Mouse (Mus musculus) olfactory bulb, adult 2 months (tissue): ENCODE results near the gene Pnck. TPM values are rescaled to one million over a fixed set of nuclear protein-coding genes. Genes with fewer than 3 reads are reported as not detected.
A peak's percentile ranks its signal among the peaks of the same experiment; 100 is the strongest.

ENCODE experiments used
- H3K27ac ChIP-seq: fragments of 200-500 bp; 2 replicates; pipeline ENCODE4 v1.5.1; 2012; ENCODE audit warnings: low read depth, low read length; ENCODE audit not compliant: insufficient read depth
- H3K4me1 ChIP-seq: fragments of 200-500 bp; 2 replicates; pipeline ENCODE4 v1.6.1; 2012; ENCODE audit warnings: low read length; ENCODE audit not compliant: control insufficient read depth, insufficient read depth
- H3K4me3 ChIP-seq: fragments of 200-500 bp; 2 replicates; pipeline ENCODE4 v1.5.1; 2012; ENCODE audit warnings: mild to moderate bottlenecking, low read depth, low read length, moderate library complexity; ENCODE audit not compliant: insufficient read depth
- CTCF ChIP-seq: fragments of 200-500 bp; IDR thresholded peaks from 2 replicates; pipeline ENCODE4 v1.5.1; 2012; ENCODE audit warnings: low read depth, mild to moderate bottlenecking, low read length, moderate library complexity; ENCODE audit not compliant: insufficient read depth
- POLR2A ChIP-seq: fragments of 200-500 bp; IDR thresholded peaks from 2 replicates; pipeline ENCODE4 v1.6.1; 2012; ENCODE audit warnings: mild to moderate bottlenecking, low read depth, low read length, moderate library complexity; ENCODE audit not compliant: insufficient read depth
- WGBS: fragments of 180-500 bp; shearing (Covaris S2); methylation state at CpG from one replicate; pipeline ENCODE4 v1.1.7; 2018; 5-methylcytosine and 5-hydroxymethylcytosine counted together
- polyA plus RNA-seq: library from polyadenylated mRNA; stranded (reverse); fragments of >200 nt; gene quantifications from 2 replicates; pipeline ENCODE4 v1.2.4, GENCODE M21; 2012; ENCODE audit warnings: low replicate concordance; ENCODE audit not compliant: missing spikeins, insufficient read depth, insufficient read length

The Pnck gene
- not detected in 2 replicates for polyA plus RNA-seq

DNA sequence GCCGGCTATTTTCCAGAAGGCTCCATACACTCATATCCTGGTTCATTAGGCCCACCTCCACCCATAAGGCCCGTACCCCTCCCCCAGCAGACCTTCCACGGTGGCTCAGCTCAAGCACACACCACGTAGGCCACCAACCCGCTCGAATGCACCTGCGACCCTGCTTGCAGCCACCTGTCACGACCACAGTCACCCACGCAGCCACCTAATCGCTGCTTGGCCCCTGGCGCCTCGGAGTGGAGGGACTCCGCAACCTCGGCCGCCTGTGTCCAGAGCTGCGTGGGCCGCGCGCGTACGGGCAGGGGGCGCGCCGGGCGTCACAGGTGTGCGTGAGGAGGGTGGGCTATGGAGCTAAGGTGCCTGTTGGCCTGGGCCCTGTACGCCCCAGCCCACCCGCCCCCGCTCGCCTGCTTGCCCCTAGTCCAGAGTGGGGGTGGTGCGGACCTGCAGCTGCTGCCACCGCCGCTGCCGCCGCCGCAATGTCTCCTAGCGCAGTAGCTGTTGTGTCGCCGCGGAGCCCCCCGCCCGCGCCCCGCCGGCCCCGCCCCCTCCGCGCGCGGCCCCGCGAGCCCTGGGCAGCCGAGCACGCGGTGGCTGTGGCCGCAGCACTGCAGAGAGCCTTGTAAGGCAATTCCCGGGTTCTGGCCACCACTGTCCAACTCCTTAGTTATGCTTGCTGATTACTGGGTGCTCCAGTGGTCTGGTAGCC lies at the start of gene Pnck:
Pnck (minus strand) TSS at position 543 of the 709 bp plus-strand sequence.
- H3K4me3 ChIP-seq, result peak within 1 kb of the TSS; percentile 62
- H3K27ac ChIP-seq, result peak within 1 kb of the TSS; percentile 87
- 22% methylated on average over 50 of the region's 57 CpGs for WGBS
- peaks cover 16% of the 10 kb centered on the region for H3K4me1 ChIP-seq
- TF ChIP-seq POLR2A, result no peak
- no peak for TF ChIP-seq CTCF

DNA sequence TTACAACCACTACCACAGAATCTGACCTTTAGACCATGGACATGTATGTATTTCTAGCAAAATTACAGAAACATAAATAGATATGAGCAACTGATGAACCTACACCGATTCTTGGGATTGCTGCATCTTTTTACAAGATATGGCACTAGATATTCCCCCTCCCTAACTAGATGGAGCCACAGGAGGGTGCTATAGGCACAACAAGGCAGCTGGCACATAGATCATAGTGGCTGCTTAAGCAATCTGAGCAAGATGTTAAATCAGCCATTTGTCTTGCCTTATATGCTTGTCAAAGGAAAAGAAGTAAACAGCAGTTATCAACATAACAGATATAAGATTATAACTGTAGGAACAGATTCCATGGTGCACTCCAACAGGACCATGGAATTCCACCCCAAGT lies 40.6 kb upstream of the Pnck start:
- TF ChIP-seq POLR2A (no peak), CTCF (no peak)
- H3K4me3 ChIP-seq, result no peak overlapping the region
- WGBS, result 74% methylated on average over 1 of the region's 1 CpGs
- H3K27ac ChIP-seq, result no peak overlapping the region
- no peaks in the 10 kb centered on the region for H3K4me1 ChIP-seq

DNA sequence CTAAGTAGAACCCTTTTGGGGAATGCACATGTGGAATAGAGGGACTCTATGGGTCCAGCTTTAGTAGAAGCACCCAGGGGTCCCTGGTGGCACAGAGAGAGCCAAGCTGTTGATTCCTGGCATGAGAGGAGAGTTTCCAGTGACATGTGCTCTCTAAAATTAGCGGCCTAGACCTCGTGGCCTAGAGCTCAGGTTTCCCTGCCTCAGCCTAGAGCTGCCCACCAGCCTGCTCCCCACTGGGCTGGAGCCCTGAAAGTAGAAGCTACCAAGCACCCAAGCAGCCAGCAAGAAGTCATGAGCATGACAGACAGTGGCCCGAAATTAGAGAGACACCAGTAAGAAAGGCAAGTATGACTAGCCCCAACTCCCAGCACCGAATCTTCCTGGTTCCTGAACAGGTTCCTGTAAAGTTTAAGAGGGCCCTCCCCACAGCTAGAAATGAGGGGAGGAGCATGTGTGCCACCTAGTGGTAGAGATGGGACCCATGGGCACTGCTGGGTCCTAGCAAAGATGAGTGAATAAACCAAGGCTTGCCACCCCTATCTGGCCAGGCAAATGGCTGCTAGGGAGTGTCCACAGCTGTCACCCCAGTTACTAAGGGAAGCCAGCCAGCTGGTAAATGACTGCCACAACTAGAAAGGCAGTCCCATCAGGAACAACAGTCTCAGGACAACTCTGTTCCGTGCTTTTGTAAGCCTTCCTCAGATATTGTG lies 31.2 kb upstream of the Pnck start:
- H3K4me1 ChIP-seq, result no peaks in the 10 kb centered on the region
- TF ChIP-seq CTCF (no peak), POLR2A (no peak)
- 66% methylated on average over 5 of the region's 5 CpGs for WGBS
- H3K27ac ChIP-seq, result no peak overlapping the region
- no peak overlapping the region for H3K4me3 ChIP-seq

DNA sequence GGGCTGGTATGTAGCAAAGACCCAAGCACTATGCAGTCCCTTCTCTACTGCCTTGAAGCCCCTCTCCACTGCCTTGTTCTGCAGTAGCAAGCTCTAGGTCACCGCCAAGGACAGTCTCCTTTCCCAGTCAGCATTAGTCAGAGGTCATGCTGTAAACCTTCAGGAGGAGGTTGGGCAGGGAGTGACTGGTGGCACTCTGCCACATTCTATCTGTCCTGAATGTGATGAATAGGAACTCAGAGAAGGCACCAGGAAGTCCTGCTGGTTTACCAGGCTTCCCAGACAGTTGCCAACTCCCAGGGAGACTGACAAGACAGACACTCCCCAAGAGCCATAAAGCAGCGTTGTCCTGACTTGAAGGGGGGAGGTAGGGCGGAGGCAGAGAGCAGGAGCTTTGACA lies 25.7 kb upstream of the Pnck start:
- H3K4me3 ChIP-seq, result no peak overlapping the region
- TF ChIP-seq POLR2A (no peak), CTCF (no peak)
- no peak overlapping the region for H3K27ac ChIP-seq
- H3K4me1 ChIP-seq, result no peaks in the 10 kb centered on the region
- 72% methylated on average over 3 of the region's 3 CpGs for WGBS

DNA sequence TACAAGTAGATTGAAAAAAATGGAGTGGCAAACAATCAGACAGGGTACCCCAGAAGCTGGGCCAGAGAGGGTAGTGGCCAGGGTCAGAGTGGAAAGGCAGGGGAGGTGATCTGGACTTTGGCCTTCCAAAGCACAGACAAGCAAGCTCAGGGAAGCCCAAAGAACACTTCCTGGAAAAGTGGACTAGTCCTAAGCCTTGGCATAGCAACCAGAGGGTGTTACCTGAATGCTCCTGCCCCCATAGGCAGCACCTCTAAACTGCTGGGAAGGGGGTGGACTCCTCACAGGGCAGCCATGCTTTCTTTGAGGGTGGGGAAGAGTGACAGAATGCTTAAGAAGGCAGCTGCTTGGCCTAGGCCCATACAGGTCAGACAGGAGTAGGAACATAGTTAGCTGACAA lies 25.1 kb upstream of the Pnck start:
- Histone ChIP-seq H3K4me3 (no peak overlapping the region), H3K4me1 (no peaks in the 10 kb centered on the region), H3K27ac (no peak overlapping the region)
- TF ChIP-seq CTCF, result no peak
- TF ChIP-seq POLR2A, result no peak

DNA sequence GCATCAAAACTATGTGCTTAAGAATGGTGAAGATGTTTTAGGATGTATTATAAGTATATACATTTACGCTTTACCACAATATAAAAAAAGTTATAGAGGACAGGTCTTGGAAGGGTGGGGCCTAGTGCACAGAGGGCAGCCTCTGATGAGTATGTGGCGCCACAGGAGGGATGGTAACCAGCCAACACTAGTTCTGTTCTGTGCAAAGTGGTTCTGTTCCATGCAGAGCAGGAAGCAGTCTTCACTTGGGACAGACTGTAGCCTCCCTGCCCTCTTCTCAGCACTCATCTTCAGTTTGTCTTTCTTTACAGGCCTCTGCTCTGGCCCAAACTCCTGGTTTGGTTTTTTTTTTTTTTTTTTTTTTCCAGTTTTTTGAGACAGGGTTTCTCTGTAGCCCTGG lies 24.2 kb upstream of the Pnck start:
- no peak overlapping the region for H3K4me3 ChIP-seq
- no peak for TF ChIP-seq POLR2A
- TF ChIP-seq CTCF, result no peak
- WGBS, result 84% methylated on average over 2 of the region's 2 CpGs
- H3K4me1 ChIP-seq, result peaks cover under 1% of the 10 kb centered on the region; the same call in 1 of the 2 replicates
- no peak overlapping the region for H3K27ac ChIP-seq

DNA sequence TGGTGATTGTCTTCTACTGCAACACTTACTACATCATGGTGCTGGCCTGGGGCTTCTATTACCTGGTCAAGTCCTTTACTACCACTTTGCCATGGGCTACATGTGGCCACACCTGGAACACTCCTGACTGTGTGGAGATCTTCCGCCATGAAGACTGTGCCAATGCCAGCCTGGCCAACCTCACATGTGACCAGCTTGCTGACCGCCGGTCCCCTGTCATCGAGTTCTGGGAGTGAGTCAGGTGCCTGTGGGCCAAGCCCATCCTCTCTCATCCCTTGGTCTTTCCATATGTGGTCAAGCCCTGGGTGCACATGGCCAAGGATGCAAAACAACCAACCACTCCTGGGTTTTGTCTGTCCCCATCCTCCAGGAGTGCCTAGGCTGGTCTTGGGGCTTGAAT lies 16.8 kb upstream of the Pnck start:
- TF ChIP-seq CTCF (no peak), POLR2A (no peak)
- H3K27ac ChIP-seq, result no peak overlapping the region
- H3K4me1 ChIP-seq, result peaks cover 20% of the 10 kb centered on the region
- H3K4me3 ChIP-seq, result no peak overlapping the region
- WGBS, result 90% methylated on average over 4 of the region's 4 CpGs

DNA sequence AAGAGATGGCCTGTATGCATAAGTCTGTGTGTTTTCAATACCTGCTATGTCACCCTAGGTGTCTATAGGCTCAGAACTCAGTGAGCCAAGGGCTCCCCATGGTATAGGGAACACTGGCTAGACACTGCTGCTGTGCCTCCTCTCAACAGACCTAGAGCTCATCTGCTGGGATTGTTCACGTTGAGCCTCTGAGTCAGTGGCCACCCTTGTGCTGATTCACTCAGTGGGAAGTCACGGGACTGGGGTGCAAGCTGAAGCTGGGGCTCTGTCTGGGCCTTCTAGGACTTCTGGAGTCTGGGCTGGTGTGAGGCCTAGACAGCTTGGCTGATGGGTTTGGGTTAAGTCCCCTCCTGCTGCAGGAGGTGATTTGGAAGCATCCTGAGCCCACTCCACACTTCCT lies 15.3 kb upstream of the Pnck start:
- TF ChIP-seq POLR2A, result no peak
- no peak for TF ChIP-seq CTCF
- peaks cover 20% of the 10 kb centered on the region for H3K4me1 ChIP-seq
- H3K4me3 ChIP-seq, result peak overlapping the region; percentile 79
- 33% methylated on average over 2 of the region's 2 CpGs for WGBS
- H3K27ac ChIP-seq, result peak overlapping the region; percentile 47; the same call in 1 of the 2 replicates

DNA sequence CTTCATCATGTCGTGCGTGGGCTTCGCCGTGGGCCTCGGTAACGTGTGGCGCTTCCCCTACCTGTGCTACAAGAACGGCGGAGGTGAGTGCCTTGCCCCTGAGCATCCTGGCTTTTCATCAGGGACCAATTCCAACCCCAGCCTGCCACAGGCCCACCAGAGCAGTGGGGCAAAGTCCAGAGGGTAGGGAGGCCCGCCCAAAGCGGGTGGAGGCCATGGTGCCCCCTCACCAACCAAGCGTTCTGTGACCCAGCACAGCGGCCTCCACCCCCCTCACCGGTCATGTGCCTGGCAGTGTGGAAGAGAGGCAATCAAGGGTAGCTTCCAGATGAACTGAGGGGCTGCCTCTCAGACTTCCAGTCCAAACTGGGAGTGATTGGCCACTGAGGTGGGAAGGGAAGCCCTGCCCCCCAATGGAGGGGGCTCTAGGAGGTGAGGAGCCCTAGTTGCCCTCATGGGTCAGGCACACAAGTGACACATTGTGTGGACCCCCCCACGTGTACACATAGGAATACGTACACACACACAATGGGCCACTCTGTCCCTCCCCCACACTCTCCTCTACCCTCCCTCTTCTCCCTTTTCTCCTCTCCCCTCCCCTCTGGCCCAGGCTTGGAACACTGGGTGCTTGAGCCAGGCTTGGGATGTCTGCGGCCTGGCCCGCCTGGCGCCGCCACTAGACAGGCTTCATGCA lies 14.2 kb upstream of the Pnck start:
- Histone ChIP-seq H3K4me1 (peaks cover 19% of the 10 kb centered on the region), H3K4me3 (peak overlapping the region; percentile 79), H3K27ac (peak overlapping the region; percentile 47)
- TF ChIP-seq CTCF, result no peak
- no peak for TF ChIP-seq POLR2A
- 18% methylated on average over 20 of the region's 20 CpGs for WGBS
